Mouse (Mus musculus) heart, embryonic 13.5 days (tissue): ENCODE data around the gene L3mbtl4. TPM values are rescaled to one million over a fixed set of nuclear protein-coding genes. Genes with fewer than 3 reads are reported as not detected.
"Not testable (repeated sequence)": the region's sequence is repeated elsewhere in the genome, so short reads cannot be mapped to it uniquely, and the experiment has no call there.

Experiments used
- ATAC-seq: fragments of 200-750 bp; cut with Nextera tagmentation; 2 replicates; pipeline ENCODE4 v1.8.0; 2017; ENCODE audit warnings: moderate TSS enrichment; ENCODE audit not compliant: insufficient number of reproducible peaks, low FRiP score, low TSS enrichment; ENCODE audit errors: extremely low read depth
- H3K27ac ChIP-seq: fragments of 300-500 bp; sonication (generic); replicated peaks from 2 replicates; pipeline ENCODE4 v1.5.1; 2015; ENCODE audit warnings: moderate library complexity, mild to moderate bottlenecking, inconsistent platforms
- H3K27me3 ChIP-seq: fragments of 300-500 bp; sonication (generic); replicated peaks from 2 replicates; pipeline ENCODE4 v1.6.1; 2015; ENCODE audit warnings: mild to moderate bottlenecking, inconsistent platforms
- H3K36me3 ChIP-seq: fragments of 300-500 bp; sonication (generic); 2 replicates; pipeline ENCODE4 v1.6.1; 2015; ENCODE audit warnings: mild to moderate bottlenecking, inconsistent platforms
- H3K4me1 ChIP-seq: fragments of 300-500 bp; sonication (generic); 2 replicates; pipeline ENCODE4 v1.6.1; 2015; ENCODE audit warnings: inconsistent platforms
- H3K4me2 ChIP-seq: fragments of 300-500 bp; sonication (generic); 2 replicates; pipeline ENCODE4 v1.6.1; 2015; ENCODE audit warnings: inconsistent platforms, mild to moderate bottlenecking, moderate library complexity
- H3K4me3 ChIP-seq: fragments of 300-500 bp; sonication (generic); 2 replicates; pipeline ENCODE4 v1.5.1; 2015; ENCODE audit warnings: moderate library complexity, mild to moderate bottlenecking, inconsistent platforms
- H3K9ac ChIP-seq: fragments of 300-500 bp; sonication (generic); 2 replicates; pipeline ENCODE4 v1.6.1; 2015; ENCODE audit warnings: inconsistent platforms, mild to moderate bottlenecking, moderate library complexity
- H3K9me3 ChIP-seq: fragments of 300-500 bp; sonication (generic); 2 replicates; pipeline ENCODE4 v1.6.1; 2016; ENCODE audit warnings: inconsistent platforms
- WGBS: fragments of 180-500 bp; shearing (Covaris S2); methylation state at CpG from one replicate; pipeline ENCODE4 v1.1.7; 2015; ENCODE audit warnings: mixed read lengths; 5-methylcytosine and 5-hydroxymethylcytosine counted together
- polyA plus RNA-seq: library from polyadenylated mRNA; unstranded; fragments of >200 nt; fragmentation: Nextera tagmentation; extraction: Ambion mirVana; gene quantifications from 2 replicates; pipeline ENCODE4 v1.2.1, GENCODE M21; 2015

Gene L3mbtl4
- polyA plus RNA-seq, 1 experiment from 2014 or later: 0.21 TPM

- Histone ChIP-seq H3K27ac (no peak overlapping the region), H3K36me3 (no peaks in the 10 kb centered on the region)
Measured at GRCm38 (mm10) chr17:68388481-68388880, 114.9 kb downstream of the L3mbtl4 start.

GRCm38 (mm10) chr17:68405993-68406392 is 132.4 kb downstream of the L3mbtl4 start:
- 62% methylated on average over 1 of the region's 1 CpGs for WGBS
- no peaks in the 10 kb centered on the region for H3K9me3 ChIP-seq
- H3K27ac ChIP-seq: no peak overlapping the region
- H3K4me1 ChIP-seq: no peaks in the 10 kb centered on the region
- no peak overlapping the region for H3K9ac ChIP-seq
- H3K36me3 ChIP-seq: no peaks in the 10 kb centered on the region
- H3K4me2 ChIP-seq: no peak overlapping the region
- no peak for ATAC-seq
- H3K4me3 ChIP-seq: no peak overlapping the region
- no peaks in the 10 kb centered on the region for H3K27me3 ChIP-seq

More at GRCm38 (mm10) chr17:68388481-68388880, 114.9 kb downstream of the L3mbtl4 start:
- no peak overlapping the region for H3K4me2 ChIP-seq
- H3K9me3 ChIP-seq: no peaks in the 10 kb centered on the region
- no peak overlapping the region for H3K4me3 ChIP-seq
- no peaks in the 10 kb centered on the region for H3K27me3 ChIP-seq
- no peak overlapping the region for H3K9ac ChIP-seq
- H3K4me1 ChIP-seq: no peaks in the 10 kb centered on the region
- WGBS: 62% methylated on average over 5 of the region's 5 CpGs
- no peak for ATAC-seq

DNA sequence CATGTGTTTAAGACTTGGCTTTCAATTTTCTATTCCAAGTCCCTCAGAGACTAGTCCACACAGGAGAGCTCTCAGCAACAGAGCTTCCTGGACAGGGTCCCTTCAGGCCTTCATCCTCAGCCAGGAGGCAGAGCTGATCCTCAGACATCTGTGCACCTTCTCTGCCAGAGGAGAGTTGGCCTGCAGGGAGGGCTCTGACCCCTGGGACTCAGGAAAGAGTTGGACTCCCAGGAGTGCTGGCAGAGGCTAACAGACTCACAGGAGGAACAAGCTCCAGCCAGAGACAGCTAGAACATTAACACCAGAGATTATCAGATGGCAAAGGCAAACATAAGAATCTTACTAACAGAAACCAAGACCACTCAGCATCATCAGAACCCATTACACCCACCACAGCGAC is 133.5 kb downstream of the L3mbtl4 start:
- H3K27ac ChIP-seq, ATAC-seq, H3K27me3 ChIP-seq, H3K36me3 ChIP-seq, H3K9me3 ChIP-seq, H3K4me1 ChIP-seq, H3K9ac ChIP-seq, H3K4me3 ChIP-seq, H3K4me2 ChIP-seq: not testable (repeated sequence)
- 61% methylated on average over 1 of the region's 1 CpGs for WGBS

DNA sequence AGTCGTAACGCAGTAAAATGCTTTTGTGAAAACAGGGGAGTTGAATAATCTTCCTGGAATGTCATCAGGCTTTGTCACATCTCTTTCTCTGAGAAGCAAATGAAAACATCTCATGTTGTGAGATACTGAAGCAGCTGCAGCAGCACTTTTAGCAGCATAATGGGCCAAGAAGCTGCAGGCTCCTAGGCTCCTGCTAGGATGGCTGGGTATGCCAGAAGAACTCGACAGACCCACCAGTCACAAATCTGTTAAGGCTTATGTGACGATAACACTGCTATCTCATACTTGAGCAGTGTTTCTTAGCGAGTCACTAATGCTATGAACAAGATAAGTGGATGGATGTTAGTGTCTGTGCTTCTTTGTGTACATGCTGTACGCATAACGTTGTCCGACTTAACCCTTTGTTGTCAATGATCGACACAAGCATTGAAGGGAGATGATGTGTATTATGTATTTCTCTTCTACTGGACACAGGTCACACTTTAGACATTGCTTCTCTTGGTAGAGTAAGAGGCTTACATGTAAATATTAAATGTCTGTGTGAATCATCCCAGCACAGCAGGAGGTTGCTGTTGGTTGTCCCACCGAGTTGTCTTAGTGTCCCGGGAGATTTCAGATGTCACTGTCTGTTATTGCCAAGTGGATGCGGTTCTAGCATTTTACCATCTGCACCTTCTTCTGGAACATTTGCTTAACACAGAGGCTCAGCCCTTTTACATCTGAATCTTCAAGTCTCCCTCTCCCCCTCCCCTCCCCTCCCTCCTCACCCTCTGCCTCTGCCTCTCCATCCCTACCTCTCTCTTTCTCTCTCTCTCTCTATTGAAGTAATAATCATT is 149.3 kb downstream of the L3mbtl4 start:
- H3K9me3 ChIP-seq: no peaks in the 10 kb centered on the region
- H3K9ac ChIP-seq: no peak overlapping the region
- H3K27ac ChIP-seq: no peak overlapping the region
- ATAC-seq: no peak
- H3K27me3 ChIP-seq: no peaks in the 10 kb centered on the region
- H3K4me3 ChIP-seq: no peak overlapping the region
- no peaks in the 10 kb centered on the region for H3K4me1 ChIP-seq
- 51% methylated on average over 12 of the region's 12 CpGs for WGBS
- H3K36me3 ChIP-seq: no peaks in the 10 kb centered on the region
- no peak overlapping the region for H3K4me2 ChIP-seq

- Histone ChIP-seq H3K27ac (no peak overlapping the region), H3K9me3 (no peaks in the 10 kb centered on the region), H3K4me2 (no peak overlapping the region), H3K36me3 (no peaks in the 10 kb centered on the region), H3K9ac (no peak overlapping the region), H3K4me1 (0 out of 2 replicates have a peak, but pooled peaks cover 6% of the 10 kb centered on the region), H3K4me3 (no peak overlapping the region), H3K27me3 (no peaks in the 10 kb centered on the region)
- 67% methylated on average over 5 of the region's 5 CpGs for WGBS
- no peak for ATAC-seq
Measured at GRCm38 (mm10) chr17:68433576-68433975, 160.0 kb downstream of the L3mbtl4 start.

DNA sequence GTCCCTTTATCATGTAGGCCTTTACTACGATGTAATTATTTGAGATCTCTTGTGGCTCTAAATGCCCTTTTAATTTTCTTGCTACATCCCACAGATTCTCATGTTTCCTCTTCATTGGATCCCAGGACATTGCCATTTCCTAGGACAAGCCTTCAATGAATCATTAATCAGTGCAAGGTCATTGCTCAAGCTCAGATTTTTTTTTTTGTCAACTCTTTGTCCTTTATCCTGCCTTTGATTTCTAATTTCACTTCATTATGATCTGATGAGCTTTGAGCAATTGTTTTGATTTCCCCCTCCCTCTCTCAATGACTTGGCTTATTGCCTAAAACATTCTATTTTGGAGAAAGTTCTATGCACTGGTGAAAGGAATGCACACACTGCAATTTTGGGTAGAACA is 177.3 kb downstream of the L3mbtl4 start:
- Histone ChIP-seq H3K27me3 (no peaks in the 10 kb centered on the region), H3K4me2 (no peak overlapping the region), H3K9ac (no peak overlapping the region), H3K36me3 (no peaks in the 10 kb centered on the region), H3K9me3 (0 out of 2 replicates have a peak, but pooled peaks cover 5% of the 10 kb centered on the region), H3K4me3 (no peak overlapping the region), H3K27ac (no peak overlapping the region), H3K4me1 (no peaks in the 10 kb centered on the region)
- 80% methylated on average over 1 of the region's 1 CpGs for WGBS
- ATAC-seq: no peak

DNA sequence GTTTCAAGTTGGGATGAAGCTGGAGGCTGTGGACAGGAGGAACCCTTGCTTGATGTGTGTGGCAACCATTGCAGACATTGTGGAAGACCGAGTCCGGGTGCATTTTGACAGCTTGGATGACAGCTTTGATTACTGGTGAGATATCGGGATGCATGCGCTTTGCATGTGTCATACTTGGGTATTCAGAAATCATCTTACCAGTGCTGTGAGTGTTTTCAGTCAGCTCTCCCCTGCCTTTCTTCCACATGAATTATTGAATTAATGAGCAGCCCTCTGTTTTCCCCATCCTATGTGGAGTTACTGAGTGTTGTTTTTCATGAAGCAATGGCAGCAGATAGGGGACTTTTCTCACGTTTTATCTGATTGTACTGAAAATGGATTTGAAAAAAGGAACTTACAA is 187.9 kb downstream of the L3mbtl4 start:
- no peaks in the 10 kb centered on the region for H3K27me3 ChIP-seq
- H3K9me3 ChIP-seq: no peaks in the 10 kb centered on the region
- H3K27ac ChIP-seq: no peak overlapping the region
- WGBS: 77% methylated on average over 5 of the region's 5 CpGs
- no peak for ATAC-seq
- no peak overlapping the region for H3K4me3 ChIP-seq
- no peak overlapping the region for H3K9ac ChIP-seq
- no peaks in the 10 kb centered on the region for H3K4me1 ChIP-seq
- H3K36me3 ChIP-seq: no peaks in the 10 kb centered on the region
- no peak overlapping the region for H3K4me2 ChIP-seq

- H3K9ac ChIP-seq: no peak overlapping the region
- no peaks in the 10 kb centered on the region for H3K4me1 ChIP-seq
- H3K9me3 ChIP-seq: no peaks in the 10 kb centered on the region
- ATAC-seq: no peak
- no peaks in the 10 kb centered on the region for H3K36me3 ChIP-seq
- H3K4me2 ChIP-seq: no peak overlapping the region
- H3K27ac ChIP-seq: no peak overlapping the region
- WGBS: 56% methylated on average over 1 of the region's 1 CpGs
- no peak overlapping the region for H3K4me3 ChIP-seq
- no peaks in the 10 kb centered on the region for H3K27me3 ChIP-seq
Measured at GRCm38 (mm10) chr17:68467311-68467710, 193.7 kb downstream of the L3mbtl4 start.

- H3K4me3 ChIP-seq: no peak overlapping the region
- H3K36me3 ChIP-seq: no peaks in the 10 kb centered on the region
- no peak overlapping the region for H3K9ac ChIP-seq
- no peak overlapping the region for H3K27ac ChIP-seq
- peaks cover 8% of the 10 kb centered on the region; the same call in 1 of the 2 replicates for H3K4me1 ChIP-seq
- H3K4me2 ChIP-seq: no peak overlapping the region
- no peaks in the 10 kb centered on the region for H3K27me3 ChIP-seq
- H3K9me3 ChIP-seq: no peaks in the 10 kb centered on the region
- no peak for ATAC-seq
- WGBS: 52% methylated on average over 4 of the region's 4 CpGs
Measured at GRCm38 (mm10) chr17:68490065-68490691, 216.6 kb downstream of the L3mbtl4 start.

GRCm38 (mm10) chr17:68492231-68492630 is 218.6 kb downstream of the L3mbtl4 start:
- no peak overlapping the region for H3K9ac ChIP-seq
- WGBS: 61% methylated on average over 3 of the region's 3 CpGs

DNA sequence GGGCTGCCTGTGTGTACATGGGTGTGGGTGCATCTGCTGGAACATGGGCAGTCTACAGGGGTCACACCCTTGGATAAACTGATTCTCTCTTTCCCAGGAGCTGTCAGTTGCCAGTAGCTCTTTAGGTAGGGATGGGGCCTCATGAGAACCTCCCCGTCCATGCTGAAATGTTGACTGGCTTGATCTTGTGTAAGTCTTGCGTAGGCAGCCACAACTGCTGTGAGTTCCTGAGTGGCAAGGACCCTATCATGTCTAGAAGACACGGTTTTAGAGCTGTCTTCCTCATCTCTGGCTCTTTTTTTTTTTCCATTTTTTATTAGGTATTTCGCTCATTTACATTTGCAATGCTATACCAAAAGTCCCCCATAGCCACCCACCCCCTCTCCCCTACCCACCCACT is 229.4 kb downstream of the L3mbtl4 start:
- not testable (repeated sequence) for H3K4me1 ChIP-seq, H3K4me3 ChIP-seq, H3K27me3 ChIP-seq, H3K9ac ChIP-seq, H3K27ac ChIP-seq, H3K9me3 ChIP-seq, ATAC-seq, H3K4me2 ChIP-seq, H3K36me3 ChIP-seq
- WGBS: 68% methylated on average over 2 of the region's 4 CpGs

More at GRCm38 (mm10) chr17:68492231-68492630, 218.6 kb downstream of the L3mbtl4 start:
- Histone ChIP-seq H3K36me3 (no peaks in the 10 kb centered on the region), H3K9me3 (no peaks in the 10 kb centered on the region), H3K4me3 (no peak overlapping the region), H3K27ac (no peak overlapping the region), H3K4me2 (no peak overlapping the region), H3K27me3 (no peaks in the 10 kb centered on the region), H3K4me1 (peaks cover 8% of the 10 kb centered on the region; the same call in 1 of the 2 replicates)
- no peak for ATAC-seq
